In the genomic region with DNA sequence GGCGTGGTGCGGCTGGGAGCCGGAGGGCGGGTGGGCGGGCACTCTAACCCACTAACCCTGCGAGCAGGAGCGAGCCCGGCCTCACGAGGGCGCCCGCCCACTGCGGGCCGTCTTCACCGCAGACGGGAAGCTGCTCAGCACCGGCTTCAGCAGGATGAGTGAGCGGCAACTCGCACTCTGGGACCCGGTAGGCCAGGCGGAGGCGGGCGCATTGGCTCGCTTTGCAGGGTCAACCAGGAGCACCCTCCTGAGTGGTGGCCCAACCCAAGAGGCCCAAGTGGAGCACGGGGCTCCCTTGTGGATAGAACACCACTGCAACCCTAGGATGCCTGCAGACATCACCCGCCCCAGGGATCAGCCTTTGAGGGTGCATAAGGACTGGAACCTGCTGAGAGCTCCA, we compare ENCODE assay signal across 9 mouse cellular contexts. TPM values are rescaled to one million over a fixed set of nuclear protein-coding genes. Genes with fewer than 3 reads are reported as not detected.
DNase-seq lines count a peak whose midpoint lies in the region; TF ChIP-seq lines count a peak whose summit lies in the region.
"Had no signal": no experiment of that assay in that cellular context is flagged by ENCODE, and none has a peak within 500 bp of the region (broad histone marks: within the 10 kb centered on the region; RNA-seq: fewer than 3 reads in every experiment).

No protein-coding gene starts in this region.

- intact Hi-C loops in heart, postnatal 36 days (cut with DNase I), result loop anchor here (1.0 to 10.0 kb wide), 2 partner anchors 150 to 362 kb away; no protein-coding TSS in a partner anchor

- no peak for TF ChIP-seq POLR2A in embryonic fibroblast, embryonic 13.5 days (IDR thresholded peaks at IDR 0.05; ENCODE audit: low read depth, low read length)
- no peak for TF ChIP-seq POLR2A in spleen, adult 2 months (IDR thresholded peaks at IDR 0.05; ENCODE audit: low read depth, low read length)

- H3K27ac ChIP-seq in embryonic fibroblast, embryonic 13.5 days (ENCODE audit: insufficient read depth, low read length), result no peak overlapping the region
- H3K27ac ChIP-seq in spleen, adult 2 months (ENCODE audit: insufficient read depth, low read length), result no peak overlapping the region
- H3K27ac ChIP-seq: macrophage had no signal

- peaks cover 13% of the 10 kb centered on the region for H3K27me3 ChIP-seq in spleen, adult 2 months (ENCODE audit: control insufficient read depth, insufficient read depth, low read length)

- H3K4me1 ChIP-seq in embryonic fibroblast, embryonic 13.5 days (ENCODE audit: control insufficient read depth, insufficient read depth, low read length), result peaks cover 6% of the 10 kb centered on the region; the same call in 1 of the 2 replicates
- peaks cover 7% of the 10 kb centered on the region for H3K4me1 ChIP-seq in spleen, adult 2 months (ENCODE audit: control insufficient read depth, insufficient read depth, insufficient read length)

- H3K4me3 ChIP-seq in embryonic fibroblast, embryonic 13.5 days (ENCODE audit: insufficient read depth, low read length), result no peak overlapping the region
- H3K4me3 ChIP-seq in spleen, adult 2 months (ENCODE audit: extremely low read depth, insufficient read depth, insufficient read length), result no peak overlapping the region

- WGBS in spleen, adult 2 months, result 4% methylated on average over 25 of the region's 25 CpGs

- DNase-seq in cerebellum, adult 18-20 months, result peak; percentile 60 to 63
- no peak for DNase-seq in cerebellum, adult 9-11 months
- DNase-seq in ZHBTc4 (ENCODE audit: low read depth, low spot score), result peak; percentile 91
- DNase-seq in heart, postnatal 36 days, result peak; percentile 83
- peak; percentile 58 for DNase-seq in layer of hippocampus, adult 9-11 months
- peak; percentile 86 for DNase-seq in lung, postnatal 14 days
- DNase-seq in spleen, adult 2 months (ENCODE audit: low read depth in 1 of 2, low spot score in 2 of 2), result peak; percentile 35 to 81

- no peaks in the 10 kb centered on the region for H3K36me3 ChIP-seq in spleen, adult 2 months (ENCODE audit: control insufficient read depth, insufficient read depth, low read length)

- peak; percentile 46 for TF ChIP-seq CTCF in embryonic fibroblast, embryonic 13.5 days (IDR thresholded peaks at IDR 0.05; ENCODE audit: borderline replicate concordance, insufficient read depth, low read length)
- peak; percentile 74 for TF ChIP-seq CTCF in spleen, adult 2 months (IDR thresholded peaks at IDR 0.05; ENCODE audit: extremely low read depth, insufficient read depth, insufficient read length, insufficient replicate concordance)

RNA-seq across cellular contexts. Expression of a gene that starts 4.9 kb away (rescaled TPM):
- polyA plus RNA-seq in embryonic fibroblast, embryonic 13.5 days (2011; ENCODE audit: insufficient read length, low read depth, missing spikeins), result 2.1 and 4.7 TPM in 2 replicates
- 100 to 1,000 TPM; 196 to 198 TPM for total RNA-seq in heart, postnatal 36 days (2021)
- polyA plus RNA-seq in spleen, adult 2 months (2012; rRNA removed), result 0.76 and 1.1 TPM in 2 replicates
- polyA plus RNA-seq: macrophage had no signal

RNA-seq across cellular contexts. Expression of a gene that starts 22.3 kb away (rescaled TPM):
- 12.3 and 15.6 TPM in 2 replicates for polyA plus RNA-seq in embryonic fibroblast, embryonic 13.5 days (2011; ENCODE audit: insufficient read length, low read depth, missing spikeins)
- total RNA-seq in heart, postnatal 36 days (2021), result 10 to 100 TPM in 1 of 2 experiments, 1 to 10 TPM in 1; 9.8 to 10.4 TPM
- 8.9 and 10.6 TPM in 2 replicates for polyA plus RNA-seq in spleen, adult 2 months (2012; rRNA removed)

RNA-seq across cellular contexts. Expression of a gene that starts 26.2 kb away (rescaled TPM):
- 37.9 and 41.2 TPM in 2 replicates for polyA plus RNA-seq in embryonic fibroblast, embryonic 13.5 days (2011; ENCODE audit: insufficient read length, low read depth, missing spikeins)
- total RNA-seq in heart, postnatal 36 days (2021), result 10 to 100 TPM; 55.2 to 57.1 TPM
- polyA plus RNA-seq in spleen, adult 2 months (2012; rRNA removed), result 36.2 and 44.3 TPM in 2 replicates

RNA-seq across cellular contexts. Expression of a gene that starts 47.8 kb away (rescaled TPM):
- polyA plus RNA-seq in embryonic fibroblast, embryonic 13.5 days (2011; ENCODE audit: insufficient read length, low read depth, missing spikeins), result 0.37 and 1.0 TPM in 2 replicates
- total RNA-seq in heart, postnatal 36 days (2021), result 1 to 10 TPM; 2.3 to 3.1 TPM
- 4.1 and 6.5 TPM in 2 replicates for polyA plus RNA-seq in spleen, adult 2 months (2012; rRNA removed)

RNA-seq across cellular contexts. Expression of a gene that starts 48.6 kb away (rescaled TPM):
- 21.2 and 26.4 TPM in 2 replicates for polyA plus RNA-seq in embryonic fibroblast, embryonic 13.5 days (2011; ENCODE audit: insufficient read length, low read depth, missing spikeins)
- total RNA-seq in heart, postnatal 36 days (2021), result 1 to 10 TPM; 8.3 to 8.7 TPM
- polyA plus RNA-seq in spleen, adult 2 months (2012; rRNA removed), result 16.6 and 18.7 TPM in 2 replicates
